In the genomic region with DNA sequence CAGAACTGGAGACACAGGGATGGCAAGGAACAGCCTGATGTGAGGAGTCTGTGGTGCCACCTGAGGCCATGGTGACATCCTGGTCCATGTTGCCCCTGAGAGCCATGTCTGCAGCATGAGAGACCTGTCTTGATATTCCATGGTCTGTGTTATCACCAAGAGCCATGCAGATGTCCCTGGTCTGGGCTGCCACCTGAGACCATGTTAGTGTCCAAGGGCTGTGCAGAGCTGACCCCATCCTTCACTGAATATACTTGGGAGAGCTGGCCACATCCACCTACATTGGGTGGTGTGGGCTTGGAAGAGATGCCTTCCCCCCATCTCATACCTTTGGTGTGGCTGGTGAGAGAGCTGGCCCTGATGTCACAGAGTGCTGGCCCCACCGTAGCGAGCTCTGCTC, we compare ENCODE assay signal across 15 mouse cellular contexts.
"Had no signal": no experiment of that assay in that cellular context is flagged by ENCODE, and none has a peak within 500 bp of the region (broad histone marks: within the 10 kb centered on the region; RNA-seq: fewer than 3 reads in every experiment).

No protein-coding gene starts in this region.

- ATAC-seq: liver, embryonic 12.5 days; midbrain, embryonic 16.5 days had no signal

- H3K4me2 ChIP-seq: limb, embryonic 15.5 days; liver, embryonic 12.5 days; lung, embryonic 14.5 days had no signal

- H3K4me1 ChIP-seq: liver, embryonic 12.5 days had no signal

- H3K9me3 ChIP-seq: limb, embryonic 15.5 days; liver, embryonic 12.5 days; midbrain, embryonic 10.5 days had no signal

- DNase-seq: kidney, adult 18-20 months; kidney, postnatal 36 days; left cerebral cortex, postnatal 4 days; lung, embryonic 14.5 days; lung, postnatal 10 days; lung, postnatal 4 days; right cerebral cortex, postnatal 25 days; thymus, adult 18-20 months; thymus, postnatal 14 days had no signal

- H3K36me3 ChIP-seq: limb, embryonic 15.5 days; liver, embryonic 12.5 days; midbrain, embryonic 10.5 days had no signal

- H3K27me3 ChIP-seq: limb, embryonic 15.5 days; liver, embryonic 12.5 days had no signal

- H3K27ac ChIP-seq: kidney, postnatal 0 days; layer of hippocampus, adult 2 months; limb, embryonic 15.5 days; liver, embryonic 12.5 days; midbrain, embryonic 10.5 days had no signal

- H3K9ac ChIP-seq: limb, embryonic 15.5 days; liver, embryonic 12.5 days; lung, embryonic 14.5 days had no signal

- H3K4me3 ChIP-seq: layer of hippocampus, adult 2 months; limb, embryonic 15.5 days; liver, embryonic 12.5 days; midbrain, embryonic 10.5 days had no signal
